Mouse (Mus musculus) right cerebral cortex, postnatal 10 days (tissue): Measurements from ENCODE around the gene Wnk4.
"Not testable (repeated sequence)": the region's sequence is repeated elsewhere in the genome, so short reads cannot be mapped to it uniquely, and the experiment has no call there.

ENCODE experiments used
- DNase-seq, 2 experiments: peaks; one replicate each; pipeline ENCODE4 v3.0.0; 2021; ENCODE audit warnings: low spot score in 2 of 2

Gene Wnk4

DNA sequence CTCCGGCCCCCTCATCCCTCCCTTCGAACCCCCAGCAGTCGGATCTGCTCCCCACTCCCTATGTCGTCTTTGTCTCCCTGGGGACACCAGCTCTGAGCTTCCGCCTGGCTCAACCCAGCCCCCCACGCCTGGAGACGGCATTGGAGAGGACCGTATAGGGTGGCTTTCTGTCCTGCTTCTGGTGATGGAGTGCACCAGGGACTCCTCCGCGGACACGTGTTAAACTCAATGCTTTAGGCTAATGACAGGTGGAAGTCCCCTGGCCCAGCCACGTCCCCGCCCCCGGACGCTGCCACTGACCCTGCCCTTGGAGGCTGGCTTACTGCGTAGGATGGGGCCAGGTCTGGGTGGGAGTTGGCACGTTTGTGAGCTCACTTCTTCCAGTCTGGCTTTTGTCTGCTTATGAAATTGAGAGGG is 56.1 kb downstream of the Wnk4 start:
- peak in 1 of 2 experiments; percentile 42 for DNase-seq

DNA sequence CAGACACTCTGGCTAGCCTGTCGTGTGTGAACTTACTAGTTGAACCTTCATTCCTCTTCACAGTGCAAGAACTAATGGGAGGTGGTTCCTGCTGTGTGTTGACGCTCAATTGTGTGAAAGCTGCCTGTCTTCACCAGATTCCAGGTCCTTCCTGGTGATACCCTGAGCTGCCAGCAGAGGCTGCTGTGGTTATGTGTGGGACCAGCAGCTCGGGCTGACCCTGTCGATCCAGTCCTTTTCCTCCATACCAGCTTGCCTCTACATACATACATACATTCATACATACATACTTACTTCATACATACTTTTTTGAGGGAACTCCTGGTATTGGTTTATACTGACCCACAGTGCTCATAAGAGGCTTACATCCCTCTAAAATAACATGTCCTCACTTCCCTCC is 63.2 kb downstream of the Wnk4 start:
- peak; percentile 77 to 81 for DNase-seq

DNA sequence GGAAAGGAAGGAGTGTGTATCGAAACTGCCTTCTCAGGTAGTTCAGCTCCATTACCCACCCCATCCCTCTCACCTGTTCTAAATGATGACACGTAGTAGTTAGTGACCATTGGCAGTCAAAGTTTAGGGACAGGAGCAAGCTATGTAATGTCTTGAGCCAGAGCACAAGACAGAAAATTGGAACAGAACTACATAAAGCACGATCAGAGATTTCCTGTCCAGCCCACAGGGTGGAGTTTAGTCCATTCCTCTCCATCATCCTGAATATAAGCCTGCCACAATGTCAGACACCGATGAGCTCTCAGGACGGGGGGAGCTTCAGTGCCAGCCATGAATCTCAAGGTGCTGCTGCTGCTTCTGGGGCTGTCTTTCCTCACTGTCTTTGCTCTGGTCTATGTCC is 64.4 kb downstream of the Wnk4 start, which contains the start of gene Aoc2:
Gene Aoc2, plus strand, starts transcription at position 301 of the 400 bp plus-strand sequence.
- DNase-seq: no peak

DNA sequence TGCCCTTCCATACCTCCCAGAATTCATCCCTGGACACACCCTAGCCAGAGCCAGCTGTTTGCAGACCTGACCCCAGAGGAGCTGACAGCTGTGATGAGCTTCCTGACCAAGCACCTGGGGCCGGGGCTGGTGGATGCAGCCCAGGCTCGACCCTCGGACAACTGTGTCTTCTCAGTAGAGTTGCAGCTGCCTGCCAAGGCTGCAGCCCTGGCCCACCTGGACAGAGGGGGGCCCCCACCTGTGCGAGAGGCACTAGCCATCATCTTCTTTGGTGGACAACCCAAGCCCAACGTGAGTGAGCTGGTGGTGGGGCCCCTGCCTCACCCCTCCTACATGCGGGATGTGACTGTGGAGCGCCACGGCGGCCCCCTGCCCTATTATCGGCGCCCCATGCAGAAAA is 64.8 kb downstream of the Wnk4 start:
- DNase-seq: not testable (repeated sequence)

DNA sequence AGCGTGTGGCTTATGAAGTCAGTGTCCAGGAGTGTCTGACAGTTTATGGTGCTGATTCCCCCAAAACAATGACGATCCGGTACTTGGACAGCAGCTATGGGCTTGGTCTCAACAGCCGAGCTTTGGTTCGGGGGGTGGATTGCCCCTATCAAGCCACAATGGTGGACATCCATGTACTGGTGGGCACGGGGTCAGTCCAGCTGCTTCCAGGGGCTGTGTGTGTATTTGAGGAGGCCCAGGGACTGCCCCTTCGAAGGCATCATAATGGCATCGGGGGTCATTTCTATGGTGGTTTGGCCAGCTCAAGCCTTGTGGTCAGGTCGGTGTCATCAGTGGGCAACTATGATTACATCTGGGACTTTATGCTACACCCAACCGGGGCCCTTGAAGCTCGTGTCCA is 65.8 kb downstream of the Wnk4 start:
- no peak for DNase-seq
